Mouse (Mus musculus) MEL (cell line): ENCODE data around the gene Phlda2. TPM values are rescaled to one million over a fixed set of nuclear protein-coding genes. Genes with fewer than 3 reads are reported as not detected.

Experiments used
- DNase-seq: peaks from one replicate; pipeline ENCODE4 v3.0.0; 2011; ENCODE audit warnings: low read depth, low spot score
- H3K27ac ChIP-seq: 2 replicates; pipeline ENCODE4 v1.5.1; 2012; ENCODE audit warnings: low read depth, mild to moderate bottlenecking, control low read depth, low read length, moderate library complexity; ENCODE audit not compliant: control insufficient read depth
- H3K27me3 ChIP-seq, 2 experiments: fragments of 150-350 bp in 1 of 2; sonication (generic) in 1 of 2; 2 replicates each; pipeline ENCODE4 v1.6.1; 2012; ENCODE audit warnings: low read length in 2 of 2, mild to moderate bottlenecking in 2 of 2, improper control_type of control experiment in 1 of 2, moderate library complexity in 1 of 2; ENCODE audit not compliant: insufficient read depth in 2 of 2, control insufficient read depth in 1 of 2
- H3K36me3 ChIP-seq, 2 experiments: 2 replicates each; pipeline ENCODE4 v1.6.1; 2012 to 2014; ENCODE audit warnings: low read length in 2 of 2, improper control_type of control experiment in 1 of 2, inconsistent platforms in 1 of 2, mild to moderate bottlenecking in 1 of 2; ENCODE audit not compliant: insufficient read depth in 2 of 2, control insufficient read depth in 1 of 2
- H3K4me1 ChIP-seq, 2 experiments: fragments of 150-350 bp in 1 of 2; sonication (generic) in 1 of 2; 2 replicates each; pipeline ENCODE4 v1.6.1; 2012; ENCODE audit warnings: low read length in 2 of 2, improper control_type of control experiment in 1 of 2, mild to moderate bottlenecking in 1 of 2; ENCODE audit not compliant: insufficient read depth in 2 of 2, control insufficient read depth in 1 of 2
- H3K4me3 ChIP-seq, 2 experiments: fragments of 150-350 bp in 1 of 2; sonication (generic) in 1 of 2; 2 replicates each; pipeline ENCODE4 v1.5.1; 2012; ENCODE audit warnings: low read depth in 2 of 2, low read length in 2 of 2, mild to moderate bottlenecking in 2 of 2, moderate library complexity in 2 of 2, control low read depth in 1 of 2, improper control_type of control experiment in 1 of 2; ENCODE audit not compliant: control insufficient read depth in 1 of 2, insufficient read depth in 1 of 2
- H3K79me2 ChIP-seq: 2 replicates; pipeline ENCODE4 v1.6.1; 2012; ENCODE audit warnings: mild to moderate bottlenecking, low read length, moderate library complexity; ENCODE audit not compliant: control insufficient read depth, poor library complexity, insufficient read depth
- H3K9ac ChIP-seq: 2 replicates; pipeline ENCODE4 v1.6.1; 2012; ENCODE audit warnings: low read depth, mild to moderate bottlenecking, control low read depth, low read length, moderate library complexity; ENCODE audit not compliant: control insufficient read depth, poor library complexity, severe bottlenecking
- H3K9me3 ChIP-seq: fragments of 150-350 bp; sonication (generic); replicated peaks from 2 replicates; pipeline ENCODE4 v1.6.1; 2012; ENCODE audit warnings: mild to moderate bottlenecking, low read length, improper control_type of control experiment, moderate library complexity; ENCODE audit not compliant: insufficient read depth
- BHLHE40 ChIP-seq: IDR thresholded peaks from 2 replicates; pipeline ENCODE4 v1.6.1; 2012; ENCODE audit warnings: low read depth, mild to moderate bottlenecking, inconsistent platforms, low read length, improper control_type of control experiment, borderline replicate concordance
- CHD1 ChIP-seq: IDR thresholded peaks from 2 replicates; pipeline ENCODE4 v1.6.1; 2012; ENCODE audit warnings: low read depth, mild to moderate bottlenecking, inconsistent platforms, low read length, improper control_type of control experiment
- CTCF ChIP-seq, 3 experiments: IDR thresholded peaks in 2 of 3; conservative IDR thresholded peaks in 1 of 3; 2 replicates each; pipeline ENCODE4 v1.5.1; 2011 to 2012; ENCODE audit warnings: low read length in 3 of 3, low read depth in 2 of 3, mild to moderate bottlenecking in 2 of 3, improper control_type of control experiment in 1 of 3, inconsistent platforms in 1 of 3, mixed read lengths in 1 of 3, moderate library complexity in 1 of 3; ENCODE audit not compliant: control insufficient read depth in 1 of 3, insufficient read depth in 1 of 3, poor library complexity in 1 of 3, severe bottlenecking in 1 of 3
- E2F4 ChIP-seq: IDR thresholded peaks from 2 replicates; pipeline ENCODE4 v1.6.1; 2011; ENCODE audit warnings: low read depth, low read length, improper control_type of control experiment, borderline replicate concordance
- GABPA ChIP-seq: IDR thresholded peaks from 2 replicates; pipeline ENCODE4 v1.6.1; 2012; ENCODE audit warnings: low read depth, mild to moderate bottlenecking, inconsistent platforms, low read length, improper control_type of control experiment, moderate library complexity
- HCFC1 ChIP-seq: IDR thresholded peaks from 2 replicates; pipeline ENCODE4 v1.6.1; 2012; ENCODE audit warnings: low read depth, mild to moderate bottlenecking, inconsistent platforms, low read length, improper control_type of control experiment, moderate library complexity
- KAT2A ChIP-seq: conservative IDR thresholded peaks from 2 replicates; pipeline ENCODE4 v1.6.1; 2012; ENCODE audit warnings: low read depth, low read length, improper control_type of control experiment, inconsistent platforms
- MAX ChIP-seq: IDR thresholded peaks from 2 replicates; pipeline ENCODE4 v1.6.1; 2011; ENCODE audit warnings: low read length, improper control_type of control experiment
- MEF2A ChIP-seq: IDR thresholded peaks from 2 replicates; pipeline ENCODE4 v1.6.1; 2014; ENCODE audit warnings: low read depth, mild to moderate bottlenecking, inconsistent platforms, low read length, improper control_type of control experiment; ENCODE audit not compliant: poor library complexity, insufficient replicate concordance, severe bottlenecking; ENCODE audit errors: extremely low read depth
- MXI1 ChIP-seq: IDR thresholded peaks from 2 replicates; pipeline ENCODE4 v1.6.1; 2011; ENCODE audit warnings: mild to moderate bottlenecking, low read depth, low read length, improper control_type of control experiment
- NRF1 ChIP-seq: IDR thresholded peaks from 2 replicates; pipeline ENCODE4 v1.6.1; 2014; ENCODE audit warnings: low read depth, mild to moderate bottlenecking, inconsistent platforms, low read length, improper control_type of control experiment, moderate library complexity; ENCODE audit not compliant: poor library complexity, insufficient read depth, severe bottlenecking
- POLR2A ChIP-seq, 2 experiments: IDR thresholded peaks; 2 replicates each; pipeline ENCODE4 v1.6.1; 2011 to 2012; ENCODE audit warnings: low read length in 2 of 2, mild to moderate bottlenecking in 2 of 2, control low read depth in 1 of 2, improper control_type of control experiment in 1 of 2, low read depth in 1 of 2, moderate library complexity in 1 of 2; ENCODE audit not compliant: control insufficient read depth in 1 of 2, insufficient read depth in 1 of 2, poor library complexity in 1 of 2
- POLR2AphosphoS5 ChIP-seq: IDR thresholded peaks from 2 replicates; pipeline ENCODE4 v1.6.1; 2012; ENCODE audit warnings: low read depth, borderline replicate concordance, mild to moderate bottlenecking, inconsistent platforms, low read length, moderate library complexity, mixed read lengths
- RAD21 ChIP-seq: IDR thresholded peaks from 2 replicates; pipeline ENCODE4 v1.6.1; 2011; ENCODE audit warnings: mild to moderate bottlenecking, low read depth, low read length, improper control_type of control experiment
- SIN3A ChIP-seq: IDR thresholded peaks from 2 replicates; pipeline ENCODE4 v1.6.1; 2012; ENCODE audit warnings: low read length, improper control_type of control experiment, inconsistent platforms
- SMC3 ChIP-seq: IDR thresholded peaks from 2 replicates; pipeline ENCODE4 v1.6.1; 2011; ENCODE audit warnings: low read depth, low read length, improper control_type of control experiment
- TAL1 ChIP-seq: IDR thresholded peaks from 2 replicates; pipeline ENCODE4 v1.6.1; 2012; ENCODE audit warnings: mild to moderate bottlenecking, inconsistent platforms, low read length, moderate library complexity, mixed read lengths
- TCF12 ChIP-seq: IDR thresholded peaks from 2 replicates; pipeline ENCODE4 v1.6.1; 2014; ENCODE audit warnings: low read depth, mild to moderate bottlenecking, inconsistent platforms, low read length, improper control_type of control experiment, moderate library complexity
- ZKSCAN1 ChIP-seq: IDR thresholded peaks from 2 replicates; pipeline ENCODE4 v1.6.1; 2012; ENCODE audit warnings: low read depth, mild to moderate bottlenecking, inconsistent platforms, low read length, improper control_type of control experiment, moderate library complexity
- polyA plus RNA-seq, 2 experiments: library from polyadenylated mRNA; stranded (reverse) in 1 of 2; unstranded in 1 of 2; fragments of >175 nt in 1 of 2; fragments of >200 nt in 1 of 2; gene quantifications; 2 replicates each; pipeline versions ENCODE4 v1.2.1 to v1.2.4; 2012; ENCODE audit warnings: low replicate concordance in 2 of 2, low read depth in 1 of 2; ENCODE audit not compliant: insufficient read length in 2 of 2, insufficient read depth in 1 of 2, missing spikeins in 1 of 2
- total RNA-seq: library from RNA; depleted of rRNA; stranded (reverse); fragments of 300-350 nt; gene quantifications from 2 replicates; pipeline ENCODE4 v1.2.3, GENCODE M21; 2012

Gene Phlda2
- total and polyA plus RNA-seq, 3 experiments, result 152 to 253 TPM; not detected in 1

- H3K4me1 ChIP-seq, result peaks cover 11 to 24% of the 10 kb centered on the region in 2 experiments
- no peak overlapping the region; a peak in 1 of 4 replicates for H3K4me3 ChIP-seq
- H3K36me3 ChIP-seq, result peaks cover 3 to 56% of the 10 kb centered on the region in 2 experiments; a peak in 3 of 4 replicates
- no peak for DNase-seq
- H3K79me2 ChIP-seq, result peaks cover 69% of the 10 kb centered on the region
- no peak overlapping the region for H3K27ac ChIP-seq
- peak overlapping the region; percentile 28; the same call in 1 of the 2 replicates for H3K9ac ChIP-seq
- no peaks in the 10 kb centered on the region for H3K27me3 ChIP-seq
- TF ChIP-seq HCFC1 (no peak), GABPA (no peak), MAX (no peak), MXI1 (no peak), ZKSCAN1 (no peak), CHD1 (no peak)
- no peaks in the 10 kb centered on the region for H3K9me3 ChIP-seq
These were observed 43.6 kb upstream of the Phlda2 start for GRCm38 (mm10) chr7:143546554-143546953.

GRCm38 (mm10) chr7:143544368-143544767, 41.4 kb upstream of the Phlda2 start:
- Histone ChIP-seq H3K4me1 (peaks cover 13 to 29% of the 10 kb centered on the region in 2 experiments), H3K9me3 (no peaks in the 10 kb centered on the region), H3K27ac (no peak overlapping the region), H3K27me3 (no peaks in the 10 kb centered on the region), H3K79me2 (peaks cover 85% of the 10 kb centered on the region), H3K9ac (no peak overlapping the region), H3K4me3 (no peak overlapping the region), H3K36me3 (peaks cover 17 to 70% of the 10 kb centered on the region in 2 experiments)
- DNase-seq, result peak; percentile 82
- TF ChIP-seq TAL1 (no peak), SIN3A (peak; percentile 34; the same call in 1 of the 2 replicates), POLR2A (IDR thresholded peaks at IDR 0.05; ENCODE audit: control insufficient read depth in 1 of 2, insufficient read depth in 1 of 2, low read depth in 1 of 2, low read length in 2 of 2, poor library complexity in 1 of 2) (no peak), POLR2AphosphoS5 (no peak), SMC3 (peak; percentile 44), RAD21 (peak; percentile 59), E2F4 (no peak), TCF12 (no peak), KAT2A (no peak), MEF2A (no peak), CTCF (IDR thresholded peaks at IDR 0.05 in 2 of 3, conservative IDR thresholded peaks at IDR 0.05 in 1 of 3; ENCODE audit: control insufficient read depth in 1 of 3, insufficient read depth in 1 of 3, low read depth in 2 of 3, low read length in 3 of 3, poor library complexity in 1 of 3, severe bottlenecking in 1 of 3) (peak; percentile 48 to 88 (median 71)), NRF1 (no peak), BHLHE40 (no peak)
